Mouse (Mus musculus) myocyte (in vitro differentiated cells): ENCODE data around the gene Cptp.

Experiments used
- E2F4 ChIP-seq: IDR thresholded peaks from one replicate; pipeline ENCODE4 v1.6.1; 2011; ENCODE audit warnings: mild to moderate bottlenecking, control low read depth, moderate library complexity; ENCODE audit not compliant: insufficient read depth
- MAX ChIP-seq: IDR thresholded peaks from one replicate; pipeline ENCODE4 v1.6.1; 2011; ENCODE audit warnings: low read depth, mild to moderate bottlenecking, control low read depth
- MYOD1 ChIP-seq, 3 experiments: IDR thresholded peaks; one replicate each; pipeline ENCODE4 v1.6.1; 2011; ENCODE audit warnings: control low read depth in 2 of 3, low read depth in 2 of 3, mild to moderate bottlenecking in 2 of 3, moderate library complexity in 1 of 3; ENCODE audit not compliant: insufficient read length in 2 of 3, control insufficient read depth in 1 of 3
- MYOG ChIP-seq, 3 experiments: IDR thresholded peaks; one replicate each; pipeline ENCODE4 v1.6.1; 2011; ENCODE audit warnings: control low read depth in 2 of 3, low read depth in 2 of 3, mild to moderate bottlenecking in 2 of 3; ENCODE audit not compliant: insufficient read length in 2 of 3, control insufficient read depth in 1 of 3, insufficient read depth in 1 of 3
- POLR2A ChIP-seq: IDR thresholded peaks from one replicate; pipeline ENCODE4 v1.6.1; 2011; ENCODE audit warnings: low read depth, mild to moderate bottlenecking, control low read depth, moderate library complexity; ENCODE audit not compliant: insufficient read length
- POLR2AphosphoS2 ChIP-seq: IDR thresholded peaks from one replicate; pipeline ENCODE4 v1.6.1; 2011; ENCODE audit warnings: low read depth, control low read depth; ENCODE audit not compliant: insufficient read length
- TCF12 ChIP-seq: IDR thresholded peaks from one replicate; pipeline ENCODE4 v1.6.1; 2011; ENCODE audit warnings: mild to moderate bottlenecking, control low read depth; ENCODE audit not compliant: poor library complexity, insufficient read depth, severe bottlenecking
- USF1 ChIP-seq: IDR thresholded peaks from one replicate; pipeline ENCODE4 v1.6.1; 2011; ENCODE audit warnings: low read depth, mild to moderate bottlenecking, control low read depth, moderate library complexity

- TF ChIP-seq MAX (no peak), TCF12 (no peak), POLR2A (no peak), MYOG (IDR thresholded peaks at IDR 0.05; ENCODE audit: control insufficient read depth in 1 of 3, insufficient read depth in 1 of 3, insufficient read length in 2 of 3, low read depth in 2 of 3) (no peak), E2F4 (no peak), MYOD1 (IDR thresholded peaks at IDR 0.05; ENCODE audit: control insufficient read depth in 1 of 3, insufficient read length in 2 of 3, low read depth in 2 of 3) (no peak), USF1 (no peak), POLR2AphosphoS2 (no peak)
These were observed 37.8 kb upstream of the Cptp start for GRCm38 (mm10) chr4:155907003-155907402.
